Mouse (Mus musculus): ENCODE results near the gene Madd. TPM values are rescaled to one million over a fixed set of nuclear protein-coding genes. Genes with fewer than 3 reads are reported as not detected.
"Not testable (repeated sequence)": the region's sequence is repeated elsewhere in the genome, so short reads cannot be mapped to it uniquely, and the experiment has no call there.

The Madd gene
- total RNA-seq, 2 experiments from 2014 or later: 226 to 229 TPM

- no peak for DNase-seq (ENCODE audit: low spot score in 2 of 2)
These were observed 53.5 kb downstream of the Madd start for GRCm38 (mm10) chr2:91130126-91130525.

DNA sequence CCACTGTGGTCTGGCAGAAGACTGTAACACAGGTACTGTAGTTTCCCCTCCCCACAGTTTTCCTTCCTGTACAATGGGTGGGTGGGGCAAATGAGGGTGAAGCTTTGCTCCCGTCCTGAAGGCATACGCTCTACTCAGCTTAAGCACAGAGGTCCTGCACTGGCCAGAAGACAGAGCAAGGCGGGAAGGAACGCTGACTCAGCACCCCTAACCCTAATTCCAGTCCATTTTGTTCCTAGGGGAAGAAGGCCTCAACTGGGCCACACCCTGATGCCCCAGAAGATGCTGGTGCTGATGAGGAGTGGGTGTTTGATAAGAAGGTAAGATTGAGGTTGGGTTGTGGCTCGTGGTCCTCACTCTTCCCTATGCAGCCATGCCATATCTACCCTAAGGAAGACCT is 54.9 kb downstream of the Madd start:
- no peak for DNase-seq (ENCODE audit: low spot score in 2 of 2)

GRCm38 (mm10) chr2:91125101-91125500 is 58.5 kb downstream of the Madd start:
- no peak for DNase-seq (ENCODE audit: low spot score in 2 of 2)

GRCm38 (mm10) chr2:91123521-91123920 is 60.1 kb downstream of the Madd start:
- DNase-seq (ENCODE audit: low spot score in 2 of 2): no peak

GRCm38 (mm10) chr2:91121497-91121896 is 62.1 kb downstream of the Madd start:
- no peak for DNase-seq (ENCODE audit: low spot score in 2 of 2)

- no peak for DNase-seq (ENCODE audit: low spot score in 2 of 2)
These were observed 62.6 kb downstream of the Madd start for GRCm38 (mm10) chr2:91121011-91121410.

- no peak for DNase-seq (ENCODE audit: low spot score in 2 of 2)
These were observed 63.4 kb downstream of the Madd start for GRCm38 (mm10) chr2:91120261-91120671.

GRCm38 (mm10) chr2:91119551-91119950 is 64.1 kb downstream of the Madd start:
- DNase-seq (ENCODE audit: low spot score in 2 of 2): no peak

GRCm38 (mm10) chr2:91119061-91119460 is 64.6 kb downstream of the Madd start:
- DNase-seq (ENCODE audit: low spot score in 2 of 2): no peak

- DNase-seq (ENCODE audit: low spot score in 2 of 2): no peak
These were observed 65.0 kb downstream of the Madd start for GRCm38 (mm10) chr2:91118647-91119046.

GRCm38 (mm10) chr2:91117585-91118275 is 65.9 kb downstream of the Madd start, which contains the start of gene Mybpc3:
TSS of gene Mybpc3 (plus strand) at chr2:91118144.
- no peak for DNase-seq (ENCODE audit: low spot score in 2 of 2)

DNA sequence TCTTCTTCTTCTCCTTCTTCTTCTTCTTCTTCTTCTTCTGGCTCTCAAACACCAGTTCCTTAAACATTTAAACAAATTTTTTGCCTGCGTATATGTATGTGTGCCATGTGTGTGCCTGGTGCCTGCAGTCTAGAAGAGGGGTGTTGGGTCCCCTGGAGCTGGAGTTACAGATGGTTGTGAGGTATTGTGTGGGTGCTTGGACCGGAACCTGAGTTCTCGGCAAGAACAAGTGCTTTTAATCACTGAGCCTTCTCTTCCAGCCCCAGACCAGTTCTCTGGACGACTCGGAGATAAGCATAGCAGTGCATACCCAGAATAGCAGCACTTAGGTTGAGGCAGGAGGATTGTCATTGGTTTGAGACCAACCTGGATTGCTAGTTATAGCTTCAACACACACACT is 66.8 kb downstream of the Madd start:
- peak in 1 of 2 experiments; percentile 32 for DNase-seq (ENCODE audit: low spot score in 2 of 2)

DNA sequence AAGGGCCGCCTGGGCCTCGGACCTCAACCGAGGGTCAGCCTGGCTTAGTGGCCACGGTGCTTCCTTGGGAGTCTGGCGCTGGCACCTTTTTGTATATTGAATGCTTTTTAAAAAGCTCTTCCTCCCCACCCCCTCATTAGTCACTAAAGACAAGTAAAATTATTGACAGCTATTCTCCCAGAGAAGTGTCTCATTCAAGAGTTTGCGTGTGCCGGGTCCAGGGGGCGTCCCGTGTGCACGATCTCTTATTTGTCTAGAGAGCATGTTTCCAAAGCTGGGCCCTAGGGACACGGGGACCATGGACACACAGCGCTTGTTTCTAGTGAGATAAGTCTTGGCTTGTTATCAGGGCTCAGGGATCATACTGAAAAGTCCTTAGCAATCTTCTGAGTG is 68.1 kb downstream of the Madd start:
- no peak for DNase-seq (ENCODE audit: low spot score in 2 of 2)

GRCm38 (mm10) chr2:91114781-91115577 is 68.7 kb downstream of the Madd start:
- DNase-seq (ENCODE audit: low spot score in 2 of 2): peak; percentile 82 to 95

DNA sequence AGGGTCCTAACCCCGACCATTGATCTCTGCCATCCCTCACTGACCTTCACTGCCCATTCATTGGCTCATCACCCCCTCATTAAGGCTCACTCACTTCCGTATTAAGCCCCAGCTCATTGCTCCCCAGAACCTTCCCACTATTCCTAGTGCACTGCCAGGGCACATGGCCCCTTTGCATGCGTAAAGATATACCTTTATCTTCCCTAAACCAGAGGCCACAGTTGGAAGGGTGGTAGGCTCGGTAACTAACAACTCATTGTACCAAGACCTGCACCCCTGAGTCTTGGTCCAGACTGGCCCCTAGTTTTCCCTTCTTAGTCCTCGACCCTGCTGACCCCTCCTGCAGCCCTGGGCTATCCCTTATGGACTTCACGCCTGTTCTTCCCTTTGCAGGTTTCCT is 69.8 kb downstream of the Madd start:
- DNase-seq (ENCODE audit: low spot score in 2 of 2): no peak

- no peak for DNase-seq (ENCODE audit: low spot score in 2 of 2)
These were observed 70.3 kb downstream of the Madd start for GRCm38 (mm10) chr2:91113334-91113733.

- DNase-seq (ENCODE audit: low spot score in 2 of 2): no peak
These were observed 71.1 kb downstream of the Madd start for GRCm38 (mm10) chr2:91112491-91112890.

GRCm38 (mm10) chr2:91111832-91112231 is 71.8 kb downstream of the Madd start:
- not testable (repeated sequence) for DNase-seq (ENCODE audit: low spot score in 2 of 2)

- no peak for DNase-seq (ENCODE audit: low spot score in 2 of 2)
These were observed 73.2 kb downstream of the Madd start for GRCm38 (mm10) chr2:91110429-91110828.

DNA sequence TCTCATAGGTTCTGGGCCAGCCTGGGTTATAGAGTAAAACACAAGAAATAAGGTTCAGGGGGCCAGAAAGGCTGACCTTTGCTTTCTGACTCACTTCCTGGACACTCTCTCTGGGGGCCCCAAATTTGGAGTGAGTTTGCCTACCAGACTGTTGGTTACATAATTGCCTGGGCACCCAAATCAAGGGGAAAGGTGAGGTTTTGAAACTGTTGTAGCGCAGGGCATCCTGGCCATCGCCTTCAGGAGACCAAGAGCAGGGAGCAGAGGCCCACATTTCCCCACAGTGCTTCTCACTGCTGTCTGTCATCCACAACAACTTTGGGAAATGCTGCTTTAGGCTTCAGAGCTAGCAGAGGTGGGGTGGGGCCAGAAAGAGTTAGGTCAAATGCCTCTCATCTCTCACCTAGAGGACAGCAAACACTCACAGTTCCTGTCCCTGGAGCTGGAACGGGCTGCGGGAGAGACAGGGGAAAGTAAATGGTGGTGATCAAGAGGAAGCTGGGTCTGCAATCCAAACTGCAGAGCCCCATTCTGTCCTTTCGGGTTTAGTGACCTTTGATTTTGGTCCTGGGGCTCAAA is 73.7 kb downstream of the Madd start:
- DNase-seq (ENCODE audit: low spot score in 2 of 2): no peak

DNA sequence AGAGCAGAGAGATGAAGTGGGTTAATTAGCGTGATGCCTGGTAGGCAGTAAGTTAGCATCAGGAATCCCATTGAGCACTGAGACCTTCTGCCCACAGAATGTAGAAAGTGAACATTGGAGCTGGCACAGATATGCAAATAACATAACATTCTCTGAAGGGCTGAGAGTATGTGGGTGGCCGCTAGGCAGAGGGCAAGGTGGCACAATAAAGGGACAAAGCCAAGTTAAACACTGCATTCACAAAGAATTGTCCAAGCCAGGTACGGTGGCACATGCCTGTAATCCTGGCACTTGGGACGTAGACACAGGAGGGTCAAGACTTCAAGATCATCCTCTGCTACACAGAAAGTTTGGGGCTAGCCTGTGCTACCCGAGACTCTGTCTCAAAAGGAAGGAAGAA is 74.4 kb downstream of the Madd start:
- DNase-seq (ENCODE audit: low spot score in 2 of 2): no peak

- no peak for DNase-seq (ENCODE audit: low spot score in 2 of 2)
These were observed 75.5 kb downstream of the Madd start for GRCm38 (mm10) chr2:91108156-91108555.

Data from layer of hippocampus, adult 18-20 months (tissue).